Mouse (Mus musculus): ENCODE measurements around the gene Pold2. TPM values are rescaled to one million over a fixed set of nuclear protein-coding genes. Genes with fewer than 3 reads are reported as not detected.

The Pold2 gene
- polyA plus RNA-seq (2012; rRNA removed): 78.0 and 126 TPM in 2 replicates

GRCm38 (mm10) chr11:5877921-5878526, at the start of gene Pold2:
Gene Pold2, minus strand, starts transcription at chr11:5878292.
- peak; percentile 99 for DNase-seq (ENCODE audit: low read depth)
- TF ChIP-seq CTCF (IDR thresholded peaks at IDR 0.05; ENCODE audit: borderline replicate concordance, extremely low read depth, insufficient read depth, insufficient read length): no peak
- TF ChIP-seq POLR2A (IDR thresholded peaks at IDR 0.05; ENCODE audit: borderline replicate concordance, extremely low read depth, insufficient read depth, insufficient read length, poor library complexity, severe bottlenecking): peak; percentile 41; the same call in 1 of the 2 replicates

GRCm38 (mm10) chr11:5926696-5927220, 48.7 kb upstream of the Pold2 start:
- TF ChIP-seq POLR2A (IDR thresholded peaks at IDR 0.05; ENCODE audit: borderline replicate concordance, extremely low read depth, insufficient read depth, insufficient read length, poor library complexity, severe bottlenecking) (no peak), CTCF (IDR thresholded peaks at IDR 0.05; ENCODE audit: borderline replicate concordance, extremely low read depth, insufficient read depth, insufficient read length) (no peak)
- no peak for DNase-seq (ENCODE audit: low read depth)

- TF ChIP-seq POLR2A (IDR thresholded peaks at IDR 0.05; ENCODE audit: borderline replicate concordance, extremely low read depth, insufficient read depth, insufficient read length, poor library complexity, severe bottlenecking) (no peak), CTCF (IDR thresholded peaks at IDR 0.05; ENCODE audit: borderline replicate concordance, extremely low read depth, insufficient read depth, insufficient read length) (no peak)
- no peak for DNase-seq (ENCODE audit: low read depth)
Measured at GRCm38 (mm10) chr11:5924699-5925098, 46.6 kb upstream of the Pold2 start.

- no peak for TF ChIP-seq POLR2A (IDR thresholded peaks at IDR 0.05; ENCODE audit: borderline replicate concordance, extremely low read depth, insufficient read depth, insufficient read length, poor library complexity, severe bottlenecking)
- TF ChIP-seq CTCF (IDR thresholded peaks at IDR 0.05; ENCODE audit: borderline replicate concordance, extremely low read depth, insufficient read depth, insufficient read length): no peak
- no peak for DNase-seq (ENCODE audit: low read depth)
Measured at GRCm38 (mm10) chr11:5920323-5920960, 42.4 kb upstream of the Pold2 start.

GRCm38 (mm10) chr11:5919606-5920005, 41.5 kb upstream of the Pold2 start:
- no peak for DNase-seq (ENCODE audit: low read depth)

GRCm38 (mm10) chr11:5918111-5918510, 40.0 kb upstream of the Pold2 start:
- TF ChIP-seq CTCF (IDR thresholded peaks at IDR 0.05; ENCODE audit: borderline replicate concordance, extremely low read depth, insufficient read depth, insufficient read length): no peak
- TF ChIP-seq POLR2A (IDR thresholded peaks at IDR 0.05; ENCODE audit: borderline replicate concordance, extremely low read depth, insufficient read depth, insufficient read length, poor library complexity, severe bottlenecking): no peak
- DNase-seq (ENCODE audit: low read depth): no peak

More at GRCm38 (mm10) chr11:5919606-5920005, 41.5 kb upstream of the Pold2 start:
- no peak for TF ChIP-seq CTCF (IDR thresholded peaks at IDR 0.05; ENCODE audit: borderline replicate concordance, extremely low read depth, insufficient read depth, insufficient read length)
- no peak for TF ChIP-seq POLR2A (IDR thresholded peaks at IDR 0.05; ENCODE audit: borderline replicate concordance, extremely low read depth, insufficient read depth, insufficient read length, poor library complexity, severe bottlenecking)

- TF ChIP-seq POLR2A (IDR thresholded peaks at IDR 0.05; ENCODE audit: borderline replicate concordance, extremely low read depth, insufficient read depth, insufficient read length, poor library complexity, severe bottlenecking) (no peak), CTCF (IDR thresholded peaks at IDR 0.05; ENCODE audit: borderline replicate concordance, extremely low read depth, insufficient read depth, insufficient read length) (no peak)
- no peak for DNase-seq (ENCODE audit: low read depth)
Measured at GRCm38 (mm10) chr11:5916178-5916548, 38.1 kb upstream of the Pold2 start.

GRCm38 (mm10) chr11:5915429-5916177, 37.5 kb upstream of the Pold2 start:
- TF ChIP-seq CTCF (IDR thresholded peaks at IDR 0.05; ENCODE audit: borderline replicate concordance, extremely low read depth, insufficient read depth, insufficient read length): no peak
- no peak for TF ChIP-seq POLR2A (IDR thresholded peaks at IDR 0.05; ENCODE audit: borderline replicate concordance, extremely low read depth, insufficient read depth, insufficient read length, poor library complexity, severe bottlenecking)
- no peak for DNase-seq (ENCODE audit: low read depth)

- TF ChIP-seq CTCF (IDR thresholded peaks at IDR 0.05; ENCODE audit: borderline replicate concordance, extremely low read depth, insufficient read depth, insufficient read length) (no peak), POLR2A (IDR thresholded peaks at IDR 0.05; ENCODE audit: borderline replicate concordance, extremely low read depth, insufficient read depth, insufficient read length, poor library complexity, severe bottlenecking) (no peak)
- DNase-seq (ENCODE audit: low read depth): no peak
Measured at GRCm38 (mm10) chr11:5914940-5915339, 36.8 kb upstream of the Pold2 start.

- no peak for TF ChIP-seq CTCF (IDR thresholded peaks at IDR 0.05; ENCODE audit: borderline replicate concordance, extremely low read depth, insufficient read depth, insufficient read length)
- no peak for DNase-seq (ENCODE audit: low read depth)
Measured at GRCm38 (mm10) chr11:5913936-5914335, 35.8 kb upstream of the Pold2 start.

- no peak for DNase-seq (ENCODE audit: low read depth)
- TF ChIP-seq CTCF (IDR thresholded peaks at IDR 0.05; ENCODE audit: borderline replicate concordance, extremely low read depth, insufficient read depth, insufficient read length) (no peak), POLR2A (IDR thresholded peaks at IDR 0.05; ENCODE audit: borderline replicate concordance, extremely low read depth, insufficient read depth, insufficient read length, poor library complexity, severe bottlenecking) (no peak)
Measured at GRCm38 (mm10) chr11:5913256-5913655, 35.2 kb upstream of the Pold2 start.
